Mouse (Mus musculus): ENCODE data around the gene Bcas1. TPM values are rescaled to one million over a fixed set of nuclear protein-coding genes. Genes with fewer than 3 reads are reported as not detected.

Gene Bcas1
- polyA plus RNA-seq, 1 experiment from 2014 or later = 20.0 TPM

GRCm38 (mm10) chr2:170345410-170345793 lies 82.2 kb downstream of the Bcas1 start:
- H3K27ac ChIP-seq (ENCODE audit: low read depth, low read length) = peak overlapping the region; percentile 44; the same call in 1 of the 2 replicates
- no peak overlapping the region; the same call in 1 of the 2 replicates for H3K9ac ChIP-seq (ENCODE audit: low read depth, low read length)

GRCm38 (mm10) chr2:170344502-170345409 lies 82.9 kb downstream of the Bcas1 start:
- ATAC-seq = no peak
- no peak overlapping the region for H3K4me2 ChIP-seq (ENCODE audit: low read length)

More at GRCm38 (mm10) chr2:170345410-170345793, 82.2 kb downstream of the Bcas1 start:
- Histone ChIP-seq H3K4me2 (ENCODE audit: low read length) (no peak overlapping the region), H3K27me3 (replicated peaks; ENCODE audit: control insufficient read depth, insufficient read depth, low read length) (no peaks in the 10 kb centered on the region), H3K4me1 (ENCODE audit: control insufficient read depth, insufficient read depth, low read depth, low read length) (peaks cover 3% of the 10 kb centered on the region), H3K4me3 (ENCODE audit: low read length) (no peak overlapping the region), H3K9me3 (ENCODE audit: control insufficient read depth, low read length) (no peaks in the 10 kb centered on the region), H3K36me3 (ENCODE audit: control insufficient read depth, insufficient read depth, low read length) (no peaks in the 10 kb centered on the region)
- no peak for ATAC-seq
- WGBS = 11% methylated on average over 5 of the region's 5 CpGs

GRCm38 (mm10) chr2:170343819-170344317 lies 83.8 kb downstream of the Bcas1 start:
- Histone ChIP-seq H3K36me3 (ENCODE audit: control insufficient read depth, insufficient read depth, low read length) (no peaks in the 10 kb centered on the region), H3K27ac (ENCODE audit: low read depth, low read length) (peak overlapping the region; percentile 46; the same call in 1 of the 2 replicates), H3K27me3 (replicated peaks; ENCODE audit: control insufficient read depth, insufficient read depth, low read length) (no peaks in the 10 kb centered on the region), H3K4me3 (ENCODE audit: low read length) (no peak overlapping the region), H3K4me2 (ENCODE audit: low read length) (no peak overlapping the region), H3K4me1 (ENCODE audit: control insufficient read depth, insufficient read depth, low read depth, low read length) (peaks cover 3% of the 10 kb centered on the region), H3K9me3 (ENCODE audit: control insufficient read depth, low read length) (no peaks in the 10 kb centered on the region), H3K9ac (ENCODE audit: low read depth, low read length) (no peak overlapping the region)
- 39% methylated on average over 10 of the region's 10 CpGs for whole genome bisulfite sequencing
- peak; percentile 74 for ATAC-seq

More at GRCm38 (mm10) chr2:170344502-170345409, 82.9 kb downstream of the Bcas1 start:
- Histone ChIP-seq H3K9me3 (ENCODE audit: control insufficient read depth, low read length) (no peaks in the 10 kb centered on the region), H3K4me1 (ENCODE audit: control insufficient read depth, insufficient read depth, low read depth, low read length) (peaks cover 3% of the 10 kb centered on the region), H3K36me3 (ENCODE audit: control insufficient read depth, insufficient read depth, low read length) (no peaks in the 10 kb centered on the region), H3K4me3 (ENCODE audit: low read length) (no peak overlapping the region), H3K27me3 (replicated peaks; ENCODE audit: control insufficient read depth, insufficient read depth, low read length) (no peaks in the 10 kb centered on the region), H3K27ac (ENCODE audit: low read depth, low read length) (peak overlapping the region; percentile 44; the same call in 1 of the 2 replicates), H3K9ac (ENCODE audit: low read depth, low read length) (no peak overlapping the region)
- WGBS = 16% methylated on average over 17 of the region's 18 CpGs

GRCm38 (mm10) chr2:170343133-170343818 lies 84.4 kb downstream of the Bcas1 start:
- no peak overlapping the region for H3K9ac ChIP-seq (ENCODE audit: low read depth, low read length)
- no peak overlapping the region for H3K27ac ChIP-seq (ENCODE audit: low read depth, low read length)
- no peak overlapping the region for H3K4me2 ChIP-seq (ENCODE audit: low read length)
- no peaks in the 10 kb centered on the region for H3K9me3 ChIP-seq (ENCODE audit: control insufficient read depth, low read length)
- 39% methylated on average over 17 of the region's 17 CpGs for WGBS
- H3K36me3 ChIP-seq (ENCODE audit: control insufficient read depth, insufficient read depth, low read length) = no peaks in the 10 kb centered on the region
- no peak overlapping the region for H3K4me3 ChIP-seq (ENCODE audit: low read length)
- peaks cover 3% of the 10 kb centered on the region for H3K4me1 ChIP-seq (ENCODE audit: control insufficient read depth, insufficient read depth, low read depth, low read length)
- no peaks in the 10 kb centered on the region for H3K27me3 ChIP-seq (replicated peaks; ENCODE audit: control insufficient read depth, insufficient read depth, low read length)
- ATAC-seq = no peak

- no peak for ATAC-seq
Measured at GRCm38 (mm10) chr2:170342312-170342830, 85.3 kb downstream of the Bcas1 start.

GRCm38 (mm10) chr2:170341179-170341578 lies 86.5 kb downstream of the Bcas1 start:
- WGBS = 90% methylated on average over 8 of the region's 8 CpGs
- H3K4me2 ChIP-seq (ENCODE audit: low read length) = no peak overlapping the region
- no peak for ATAC-seq
- H3K27ac ChIP-seq (ENCODE audit: low read depth, low read length) = no peak overlapping the region
- H3K9me3 ChIP-seq (ENCODE audit: control insufficient read depth, low read length) = no peaks in the 10 kb centered on the region
- H3K4me3 ChIP-seq (ENCODE audit: low read length) = no peak overlapping the region
- H3K4me1 ChIP-seq (ENCODE audit: control insufficient read depth, insufficient read depth, low read depth, low read length) = peaks cover 3% of the 10 kb centered on the region
- H3K9ac ChIP-seq (ENCODE audit: low read depth, low read length) = no peak overlapping the region
- H3K27me3 ChIP-seq (replicated peaks; ENCODE audit: control insufficient read depth, insufficient read depth, low read length) = no peaks in the 10 kb centered on the region
- H3K36me3 ChIP-seq (ENCODE audit: control insufficient read depth, insufficient read depth, low read length) = no peaks in the 10 kb centered on the region

More at GRCm38 (mm10) chr2:170342312-170342830, 85.3 kb downstream of the Bcas1 start:
- no peaks in the 10 kb centered on the region for H3K36me3 ChIP-seq (ENCODE audit: control insufficient read depth, insufficient read depth, low read length)
- no peaks in the 10 kb centered on the region for H3K9me3 ChIP-seq (ENCODE audit: control insufficient read depth, low read length)
- peaks cover 3% of the 10 kb centered on the region for H3K4me1 ChIP-seq (ENCODE audit: control insufficient read depth, insufficient read depth, low read depth, low read length)
- H3K4me3 ChIP-seq (ENCODE audit: low read length) = no peak overlapping the region
- H3K27me3 ChIP-seq (replicated peaks; ENCODE audit: control insufficient read depth, insufficient read depth, low read length) = no peaks in the 10 kb centered on the region
- 83% methylated on average over 12 of the region's 12 CpGs for WGBS
- no peak overlapping the region for H3K9ac ChIP-seq (ENCODE audit: low read depth, low read length)
- no peak overlapping the region for H3K4me2 ChIP-seq (ENCODE audit: low read length)
- no peak overlapping the region for H3K27ac ChIP-seq (ENCODE audit: low read depth, low read length)

- H3K4me2 ChIP-seq (ENCODE audit: low read length) = no peak overlapping the region
- H3K4me1 ChIP-seq (ENCODE audit: control insufficient read depth, insufficient read depth, low read depth, low read length) = no peaks in the 10 kb centered on the region
- H3K4me3 ChIP-seq (ENCODE audit: low read length) = no peak overlapping the region
- H3K9me3 ChIP-seq (ENCODE audit: control insufficient read depth, low read length) = no peaks in the 10 kb centered on the region
- no peak overlapping the region for H3K9ac ChIP-seq (ENCODE audit: low read depth, low read length)
- H3K27ac ChIP-seq (ENCODE audit: low read depth, low read length) = no peak overlapping the region
- 75% methylated on average over 9 of the region's 9 CpGs for WGBS
- ATAC-seq = no peak
- H3K36me3 ChIP-seq (ENCODE audit: control insufficient read depth, insufficient read depth, low read length) = no peaks in the 10 kb centered on the region
- no peaks in the 10 kb centered on the region for H3K27me3 ChIP-seq (replicated peaks; ENCODE audit: control insufficient read depth, insufficient read depth, low read length)
Measured at GRCm38 (mm10) chr2:170336266-170336760, 91.3 kb downstream of the Bcas1 start.

GRCm38 (mm10) chr2:170335168-170335567 lies 92.5 kb downstream of the Bcas1 start:
- no peaks in the 10 kb centered on the region for H3K9me3 ChIP-seq (ENCODE audit: control insufficient read depth, low read length)
- no peak for ATAC-seq
- 95% methylated on average over 5 of the region's 5 CpGs for WGBS
- no peak overlapping the region for H3K9ac ChIP-seq (ENCODE audit: low read depth, low read length)
- H3K4me1 ChIP-seq (ENCODE audit: control insufficient read depth, insufficient read depth, low read depth, low read length) = no peaks in the 10 kb centered on the region
- no peak overlapping the region for H3K27ac ChIP-seq (ENCODE audit: low read depth, low read length)
- no peaks in the 10 kb centered on the region for H3K36me3 ChIP-seq (ENCODE audit: control insufficient read depth, insufficient read depth, low read length)
- no peaks in the 10 kb centered on the region for H3K27me3 ChIP-seq (replicated peaks; ENCODE audit: control insufficient read depth, insufficient read depth, low read length)
- H3K4me2 ChIP-seq (ENCODE audit: low read length) = no peak overlapping the region
- H3K4me3 ChIP-seq (ENCODE audit: low read length) = no peak overlapping the region
